Mouse (Mus musculus): Measurements from ENCODE around the gene Gm16253. TPM values are rescaled to one million over a fixed set of nuclear protein-coding genes. Genes with fewer than 3 reads are reported as not detected.

The Gm16253 gene
- total RNA-seq (2023) = 0.82 TPM in 1 of 2 replicates, not detected in the other

GRCm38 (mm10) chr3:96576690-96577541 is at the start of gene Gm16253:
Gene Gm16253 (plus strand): TSS chr3:96576984.

GRCm38 (mm10) chr3:96557694-96558093 is 19.1 kb upstream of the Gm16253 start, which contains the start of gene Txnip:
Gene Txnip (plus strand): TSS chr3:96557957.

GRCm38 (mm10) chr3:96593790-96594560 is 17.2 kb downstream of the Gm16253 start, which contains the start of gene Polr3gl:
Gene Polr3gl (minus strand): TSS chr3:96594181.

GRCm38 (mm10) chr3:96596228-96596707 is 19.5 kb downstream of the Gm16253 start, which contains the start of gene Ankrd34a:
Gene Ankrd34a (plus strand): TSS chr3:96596636.

GRCm38 (mm10) chr3:96600639-96601250 is 24.0 kb downstream of the Gm16253 start, which contains the start of gene Lix1l:
Gene Lix1l (plus strand): TSS chr3:96601149.

GRCm38 (mm10) chr3:96629729-96630600 is 53.2 kb downstream of the Gm16253 start, which contains the start of gene Rbm8a:
Gene Rbm8a (plus strand): TSS chr3:96629933.

Other genes with a start within 250 kb of the Gm16253 start
- gene BC107364, start 124.7 kb upstream of the Gm16253 start, total RNA-seq (2023) = not detected in 2 replicates
- gene Hfe2, start 51.8 kb upstream of the Gm16253 start, total RNA-seq (2023) = not detected in 2 replicates
- 874 and 982 TPM in 2 replicates for gene Txnip, start 19.0 kb upstream of the Gm16253 start, total RNA-seq (2023)
- 13.5 and 16.6 TPM in 2 replicates for gene Polr3gl, start 17.2 kb downstream of the Gm16253 start, total RNA-seq (2023)
- gene Ankrd34a, start 19.7 kb downstream of the Gm16253 start, total RNA-seq (2023) = not detected in 2 replicates
- 0.41 and 0.68 TPM in 2 replicates for gene Lix1l, start 24.2 kb downstream of the Gm16253 start, total RNA-seq (2023)
- gene Rbm8a, start 52.9 kb downstream of the Gm16253 start, total RNA-seq (2023) = 52.4 and 66.7 TPM in 2 replicates
- 9.8 and 10.4 TPM in 2 replicates for gene Pex11b, start 58.4 kb downstream of the Gm16253 start, total RNA-seq (2023)
- not detected in 2 replicates for gene Gm42957, start 58.5 kb downstream of the Gm16253 start, total RNA-seq (2023)
- gene Itga10, start 68.6 kb downstream of the Gm16253 start, total RNA-seq (2023) = 0.47 and 0.84 TPM in 2 replicates
- gene Ankrd35, start 93.1 kb downstream of the Gm16253 start, total RNA-seq (2023) = not detected in 2 replicates
- gene Pias3, start 119.4 kb downstream of the Gm16253 start, total RNA-seq (2023) = 35.0 and 35.4 TPM in 2 replicates
- 0.88 and 1.3 TPM in 2 replicates for gene Nudt17, start 131.6 kb downstream of the Gm16253 start, total RNA-seq (2023)
- gene Polr3c, start 150.6 kb downstream of the Gm16253 start, total RNA-seq (2023) = 33.7 and 44.1 TPM in 2 replicates
- 62.1 and 69.5 TPM in 2 replicates for gene Rnf115, start 150.7 kb downstream of the Gm16253 start, total RNA-seq (2023)